Mouse (Mus musculus) adipocyte (in vitro differentiated cells): ENCODE results near the gene Ndufc2.
A peak's percentile ranks its signal among the peaks of the same experiment; 100 is the strongest.

Source experiments
- DNase-seq: peaks from one replicate; pipeline ENCODE4 v3.0.0-alpha.2; 2016; ENCODE audit warnings: low spot score

Gene Ndufc2

DNA sequence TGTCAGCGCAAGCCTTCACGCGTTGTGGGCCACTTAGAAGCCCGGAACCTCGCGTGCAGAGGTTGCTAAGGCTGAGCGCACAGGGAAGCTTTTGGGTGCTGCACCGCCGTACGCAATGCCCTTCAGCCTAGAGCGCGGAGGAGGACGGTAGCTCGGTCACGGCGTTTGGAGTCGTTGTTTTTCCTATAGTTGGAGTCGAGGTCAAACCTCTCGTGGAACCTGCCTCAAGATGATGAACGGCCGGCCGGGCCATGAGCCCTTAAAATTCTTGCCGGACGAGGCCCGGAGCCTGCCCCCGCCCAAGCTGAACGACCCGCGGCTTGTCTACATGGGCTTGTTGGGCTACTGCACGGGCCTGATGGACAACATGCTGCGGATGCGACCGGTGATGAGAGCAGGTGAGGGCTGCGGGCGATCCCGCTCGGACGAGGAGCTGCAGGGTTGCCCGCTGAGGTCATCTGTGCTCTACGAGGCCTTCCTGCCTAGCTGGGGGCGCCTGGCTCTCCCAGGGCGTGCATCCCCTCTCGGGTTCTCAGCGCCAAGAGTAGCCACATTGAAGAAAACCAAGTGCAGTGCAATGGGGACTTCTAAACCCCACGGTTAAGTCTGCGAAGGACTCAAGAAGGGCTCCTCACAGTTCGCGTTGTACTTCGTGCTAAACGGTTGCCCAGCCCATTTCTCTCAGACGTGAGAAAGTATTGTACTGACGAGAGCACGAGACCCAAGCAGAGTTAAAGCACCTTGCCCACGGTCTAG lies at the start of gene Ndufc2:
Ndufc2 (plus strand) TSS at position 44 of the 756 bp plus-strand sequence.
- peak; percentile 83 for DNase-seq

GRCm38 (mm10) chr7:97350891-97351290 lies 48.9 kb upstream of the Ndufc2 start:
- DNase-seq: no peak

- peak; percentile 85 for DNase-seq
Observed at GRCm38 (mm10) chr7:97351792-97352513, 47.9 kb upstream of the Ndufc2 start.

DNA sequence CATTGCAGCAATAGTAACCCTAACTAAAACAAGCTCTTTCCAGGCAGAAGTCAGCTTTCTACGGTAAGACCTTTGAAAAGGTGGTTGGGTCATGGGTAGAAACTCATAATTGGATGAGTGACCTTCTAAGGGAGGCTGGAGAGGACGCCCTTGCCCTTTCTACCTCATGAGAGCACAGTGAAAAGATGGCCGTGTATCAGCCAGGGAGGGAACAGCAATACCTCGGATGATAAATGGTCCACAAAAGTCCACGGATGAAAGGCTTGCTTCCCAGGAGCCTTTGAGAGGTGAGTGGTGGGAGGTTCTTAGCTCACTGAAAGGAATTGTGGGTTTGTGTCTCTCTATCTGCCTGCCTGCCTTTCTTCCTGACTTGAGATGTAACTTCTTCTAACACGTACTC lies 46.4 kb upstream of the Ndufc2 start:
- no peak for DNase-seq

DNA sequence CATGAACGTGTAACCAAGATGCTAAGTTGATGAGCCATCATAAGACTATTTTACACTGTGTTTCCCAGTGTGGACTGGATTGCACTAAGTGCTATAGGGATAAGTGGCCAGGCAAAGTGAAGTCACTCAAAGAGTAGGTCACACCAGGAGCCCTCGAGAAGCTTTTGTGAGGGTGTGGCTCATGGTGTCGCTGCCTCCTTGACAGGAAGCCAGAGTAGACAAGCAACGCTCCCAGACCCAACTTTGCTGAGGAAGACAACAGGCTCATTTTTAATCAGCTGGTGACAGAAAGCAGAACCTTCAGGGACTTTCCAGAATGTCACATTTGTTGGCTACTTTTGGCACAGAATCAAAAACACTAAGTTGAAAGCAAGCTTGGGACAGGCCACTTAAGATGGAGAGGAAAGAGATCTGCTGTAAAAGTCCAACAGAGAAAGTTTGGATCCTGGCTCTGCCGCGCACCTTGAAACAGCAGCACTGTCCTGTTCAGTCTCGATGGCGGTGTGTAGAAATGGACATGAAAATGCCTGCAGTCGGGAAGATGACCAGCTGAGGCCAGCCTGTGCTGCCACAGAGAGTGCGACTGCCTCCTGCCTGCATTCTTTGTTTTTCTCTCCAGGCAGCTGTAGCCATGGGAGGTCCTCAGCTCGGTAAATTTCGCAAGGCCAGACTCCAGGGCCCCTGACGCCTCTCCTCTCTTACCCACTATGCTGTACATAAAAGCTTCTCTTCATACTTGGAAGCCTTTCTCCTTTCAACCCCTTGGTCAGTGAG lies 44.5 kb upstream of the Ndufc2 start:
- DNase-seq: peak; percentile 72

DNA sequence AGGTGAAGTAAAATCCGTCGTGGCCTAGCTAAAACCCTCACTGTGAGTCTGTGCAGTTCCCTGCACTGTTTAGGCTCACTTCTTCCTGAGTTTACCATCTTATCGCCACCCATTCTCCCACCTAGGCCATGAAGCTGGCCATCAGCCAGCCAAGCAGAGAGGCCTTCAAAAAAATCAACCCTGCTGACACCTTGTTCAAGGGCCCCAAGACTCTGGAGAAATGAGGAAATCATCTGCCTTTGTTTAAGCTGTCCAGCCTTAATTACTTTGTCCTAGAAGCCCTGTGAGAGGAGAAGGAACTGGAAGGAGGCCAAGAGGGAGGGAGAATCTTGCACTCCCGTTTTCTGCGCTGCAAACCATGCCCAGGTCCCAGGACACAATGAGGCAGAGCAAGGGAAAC lies 43.5 kb upstream of the Ndufc2 start:
- DNase-seq: peak; percentile 68

GRCm38 (mm10) chr7:97356875-97357276 lies 42.9 kb upstream of the Ndufc2 start:
- peak; percentile 96 for DNase-seq

DNA sequence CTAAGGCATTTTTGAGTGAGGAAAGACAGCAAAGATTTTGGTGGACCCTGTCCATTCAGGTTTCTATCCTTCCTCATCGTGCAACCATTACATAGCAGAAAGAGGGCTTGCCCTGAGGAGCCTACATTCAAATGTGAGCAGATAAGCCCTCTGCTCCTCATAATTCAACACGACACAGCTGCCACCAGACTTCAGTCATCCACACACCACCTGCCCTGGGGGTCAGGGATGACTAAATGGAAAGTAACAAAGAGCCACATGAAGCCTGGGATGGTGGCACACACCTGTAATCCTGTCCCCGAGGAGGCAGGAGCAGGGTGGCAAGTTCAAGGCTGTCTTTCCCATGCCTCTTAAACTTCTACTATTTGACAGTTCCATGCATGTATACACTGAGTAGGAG lies 42.0 kb upstream of the Ndufc2 start:
- DNase-seq: no peak

GRCm38 (mm10) chr7:97358347-97358746 lies 41.5 kb upstream of the Ndufc2 start:
- DNase-seq: no peak

GRCm38 (mm10) chr7:97360166-97360565 lies 39.6 kb upstream of the Ndufc2 start:
- DNase-seq: no peak

DNA sequence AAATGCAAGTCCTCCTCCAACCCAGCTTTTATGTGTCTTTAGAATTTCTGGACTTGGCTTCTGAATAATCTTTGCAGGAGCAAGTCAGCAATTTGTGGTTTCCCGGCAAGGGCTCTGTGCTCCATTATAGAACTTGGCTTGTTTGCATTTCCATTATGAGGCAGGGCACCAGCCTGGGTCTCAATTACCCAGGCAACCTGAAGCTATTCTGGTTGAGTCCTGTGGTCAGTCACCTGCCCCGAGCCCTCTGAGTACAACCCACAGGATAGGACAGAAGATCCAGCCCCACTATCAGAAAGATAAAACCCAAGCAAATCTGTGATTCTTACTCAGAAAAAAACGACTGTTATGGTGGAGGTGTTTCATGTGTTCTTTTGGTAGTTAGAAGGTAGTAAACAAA lies 38.8 kb upstream of the Ndufc2 start:
- DNase-seq: no peak

GRCm38 (mm10) chr7:97361467-97361866 lies 38.3 kb upstream of the Ndufc2 start:
- no peak for DNase-seq

- DNase-seq: no peak
Observed at GRCm38 (mm10) chr7:97365887-97366286, 33.9 kb upstream of the Ndufc2 start.

GRCm38 (mm10) chr7:97375101-97375500 lies 24.7 kb upstream of the Ndufc2 start:
- DNase-seq: no peak

DNA sequence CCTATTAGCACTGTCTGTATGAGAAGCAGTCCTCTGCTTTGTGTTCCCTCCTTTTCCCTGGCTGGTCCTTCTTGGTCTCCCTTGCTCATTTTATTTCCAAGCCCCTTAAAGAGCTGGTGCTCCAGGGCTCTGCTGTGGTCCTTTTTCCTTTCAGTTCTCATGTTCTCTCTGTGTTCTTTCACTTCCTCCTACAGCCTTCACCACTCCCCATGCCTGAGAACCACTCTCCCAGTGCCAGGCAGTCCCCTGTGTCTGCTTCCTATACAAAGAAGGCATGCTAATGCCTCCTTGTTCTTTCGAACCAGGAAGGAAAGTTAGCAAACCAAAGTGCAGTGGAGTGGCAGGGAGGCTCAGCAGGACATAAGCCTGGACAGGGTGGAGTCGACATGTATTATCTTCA lies 23.9 kb upstream of the Ndufc2 start:
- DNase-seq: no peak

- DNase-seq: no peak
Observed at GRCm38 (mm10) chr7:97379304-97379703, 20.5 kb upstream of the Ndufc2 start.

- DNase-seq: no peak
Observed at GRCm38 (mm10) chr7:97380500-97381123, 19.2 kb upstream of the Ndufc2 start.

GRCm38 (mm10) chr7:97382661-97383060 lies 17.1 kb upstream of the Ndufc2 start:
- DNase-seq: no peak

- DNase-seq: no peak
Observed at GRCm38 (mm10) chr7:97383496-97384132, 16.2 kb upstream of the Ndufc2 start.

GRCm38 (mm10) chr7:97386106-97386805 lies 13.5 kb upstream of the Ndufc2 start:
- DNase-seq: peak; percentile 57

DNA sequence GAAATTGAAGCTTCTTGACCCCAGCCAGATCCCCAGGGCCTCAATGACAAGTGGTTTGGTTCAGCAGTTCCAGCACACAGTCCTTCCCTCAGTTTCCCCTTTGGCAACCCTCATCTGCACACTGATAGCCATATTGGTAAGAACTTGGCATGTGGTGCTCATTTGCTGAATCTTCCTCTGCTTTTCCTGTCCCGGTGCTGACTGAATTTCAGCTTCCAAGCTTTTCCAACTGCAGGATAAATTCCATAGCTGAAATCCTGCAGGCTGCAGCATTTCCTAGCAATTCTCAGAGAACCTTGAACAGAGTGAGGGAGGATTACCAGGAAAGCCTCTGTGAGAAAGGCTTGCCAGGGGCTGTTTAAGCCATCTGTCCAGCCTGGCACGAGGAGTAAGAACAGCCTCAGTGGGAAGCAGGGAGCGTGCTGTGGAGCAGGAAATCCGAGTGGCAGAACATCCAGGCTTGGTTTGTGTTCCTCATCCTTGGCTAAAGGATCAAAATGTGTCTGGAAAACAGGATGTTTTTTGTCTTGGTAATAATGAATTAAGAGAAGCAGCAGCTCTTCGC lies 12.9 kb upstream of the Ndufc2 start:
- peak; percentile 49 for DNase-seq
